Mouse (Mus musculus) forebrain, embryonic 16.5 days (tissue): Measurements from ENCODE around the gene Tbc1d10c. TPM values are rescaled to one million over a fixed set of nuclear protein-coding genes. Genes with fewer than 3 reads are reported as not detected.
A peak's percentile ranks its signal among the peaks of the same experiment; 100 is the strongest.

Source experiments
- ATAC-seq: fragments of 200-750 bp; cut with Nextera tagmentation; 2 replicates; pipeline ENCODE4 v1.8.0; 2017; ENCODE audit warnings: mild to moderate bottlenecking, moderate library complexity
- H3K27ac ChIP-seq: fragments of 300-500 bp; sonication (generic); 2 replicates; pipeline ENCODE4 v1.5.1; 2014; ENCODE audit warnings: low read length, control low read depth
- H3K27me3 ChIP-seq: fragments of 300-500 bp; sonication (generic); replicated peaks from 2 replicates; pipeline ENCODE4 v1.6.1; 2014; ENCODE audit warnings: low read length; ENCODE audit not compliant: control insufficient read depth, insufficient read depth
- H3K36me3 ChIP-seq: fragments of 300-500 bp; sonication (generic); 2 replicates; pipeline ENCODE4 v1.6.1; 2014; ENCODE audit not compliant: control insufficient read depth, insufficient read depth
- H3K4me1 ChIP-seq: fragments of 300-500 bp; sonication (generic); replicated peaks from 2 replicates; pipeline ENCODE4 v1.6.1; 2014; ENCODE audit warnings: low read length; ENCODE audit not compliant: control insufficient read depth, insufficient read depth
- H3K4me2 ChIP-seq: fragments of 300-500 bp; sonication (generic); 2 replicates; pipeline ENCODE4 v1.6.1; 2014; ENCODE audit warnings: mild to moderate bottlenecking, low read length, control low read depth
- H3K4me3 ChIP-seq: fragments of 300-500 bp; sonication (generic); replicated peaks from 2 replicates; pipeline ENCODE4 v1.5.1; 2014; ENCODE audit warnings: mild to moderate bottlenecking, low read length, control low read depth
- H3K9ac ChIP-seq: fragments of 300-500 bp; sonication (generic); replicated peaks from 2 replicates; pipeline ENCODE4 v1.6.1; 2014; ENCODE audit warnings: low read depth, low read length, control low read depth
- H3K9me3 ChIP-seq: fragments of 300-500 bp; sonication (generic); 2 replicates; pipeline ENCODE4 v1.6.1; 2016; ENCODE audit warnings: low read length; ENCODE audit not compliant: control insufficient read depth
- WGBS: fragments of 180-500 bp; shearing (Covaris S2); extraction: QIAGEN DNeasy Blood & Tissue Kit; methylation state at CpG from one replicate; pipeline ENCODE4 v1.1.7; 2014; 5-methylcytosine and 5-hydroxymethylcytosine counted together
- polyA plus RNA-seq: library from polyadenylated mRNA; unstranded; fragments of >200 nt; fragmentation: Nextera tagmentation; extraction: Ambion mirVana; gene quantifications from 2 replicates; pipeline ENCODE4 v1.2.1, GENCODE M21; 2015

Tbc1d10c gene
- polyA plus RNA-seq: 0.29 and 0.42 TPM in 2 replicates

DNA sequence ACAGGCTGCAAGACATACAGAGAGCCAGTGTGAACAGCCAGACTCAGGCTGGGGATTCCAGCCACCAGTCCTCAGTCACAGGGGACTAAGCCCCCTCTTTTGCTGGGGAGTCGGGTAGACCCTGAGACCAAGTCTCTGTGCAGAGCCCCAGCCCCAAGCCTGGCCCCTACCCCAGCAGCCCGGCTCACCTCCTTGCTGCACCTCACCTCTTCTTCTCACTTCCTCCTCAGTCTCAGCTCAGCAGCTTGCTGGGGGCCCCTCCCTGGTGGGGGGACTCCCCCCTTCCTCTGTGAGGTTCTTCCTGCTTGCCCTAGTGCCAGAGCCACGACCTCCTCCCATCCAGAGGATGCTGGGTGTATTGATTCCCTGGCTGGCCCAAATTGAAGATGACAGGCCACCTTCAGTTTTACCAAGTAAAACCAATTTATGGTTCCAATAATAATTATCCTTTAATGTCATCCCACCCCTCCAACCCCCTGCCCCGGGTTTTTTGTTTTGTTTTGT lies at the start of gene Tbc1d10c:
TSS of gene Tbc1d10c (minus strand) at position 454 of the 504 bp plus-strand sequence.
- Histone ChIP-seq H3K4me2 (peak within 1 kb of the TSS; percentile 97), H3K36me3 (peaks cover 10% of the 10 kb centered on the region), H3K9me3 (no peaks in the 10 kb centered on the region), H3K4me3 (peak within 1 kb of the TSS; percentile 67), H3K4me1 (peaks cover 23% of the 10 kb centered on the region), H3K27ac (peak within 1 kb of the TSS; percentile 84), H3K27me3 (no peaks in the 10 kb centered on the region), H3K9ac (peak within 1 kb of the TSS; percentile 91)
- 78% methylated on average over 4 of the region's 4 CpGs for WGBS
- no peak for ATAC-seq

DNA sequence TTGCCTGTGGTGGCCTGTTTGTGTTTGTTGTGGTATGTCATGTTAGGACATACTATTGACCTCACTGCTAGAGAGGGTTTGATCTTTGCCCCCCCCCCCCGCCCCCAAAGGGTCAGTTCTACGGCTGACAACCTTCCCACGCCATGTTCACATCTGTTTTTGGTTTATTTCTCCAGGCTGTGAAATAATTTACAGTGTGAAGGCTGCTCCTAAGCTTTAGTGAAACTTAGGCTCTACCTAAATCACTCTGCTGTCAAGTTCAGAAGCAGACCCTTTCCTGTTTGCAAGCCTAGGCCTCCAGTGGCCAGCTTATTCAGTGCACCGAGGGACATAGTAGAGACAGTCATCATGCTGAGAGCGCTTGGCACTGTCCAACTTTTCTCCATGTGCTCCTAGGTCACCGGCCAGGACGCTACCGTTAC lies 49.2 kb upstream of the Tbc1d10c start:
- H3K4me3 ChIP-seq: no peak overlapping the region
- no peak overlapping the region for H3K4me2 ChIP-seq
- no peaks in the 10 kb centered on the region for H3K27me3 ChIP-seq
- no peak for ATAC-seq
- no peaks in the 10 kb centered on the region for H3K36me3 ChIP-seq
- H3K9ac ChIP-seq: no peak overlapping the region
- no peaks in the 10 kb centered on the region for H3K4me1 ChIP-seq
- no peaks in the 10 kb centered on the region for H3K9me3 ChIP-seq
- WGBS: 78% methylated on average over 8 of the region's 8 CpGs
- no peak overlapping the region for H3K27ac ChIP-seq

DNA sequence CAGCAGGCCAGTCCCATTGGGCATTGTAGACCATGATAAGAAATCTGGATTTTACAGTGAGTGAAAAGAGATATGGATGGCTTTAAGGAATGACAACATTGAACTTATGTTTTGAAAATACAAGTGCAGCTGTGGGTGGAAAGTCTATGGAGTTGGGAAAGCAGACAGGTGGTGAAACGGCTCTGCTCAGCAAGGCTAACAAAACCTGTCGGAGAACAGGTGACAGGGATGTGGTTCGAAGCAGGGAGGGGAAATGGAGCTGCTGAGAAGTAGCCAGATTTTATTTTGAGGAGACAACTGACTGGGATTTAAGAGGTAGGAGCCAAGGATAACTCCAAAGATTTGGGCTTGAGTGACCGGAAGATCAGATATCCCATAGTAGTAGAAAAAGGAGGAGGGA lies 43.5 kb upstream of the Tbc1d10c start:
- Histone ChIP-seq H3K4me2 (no peak overlapping the region), H3K4me1 (peaks cover 11% of the 10 kb centered on the region), H3K27me3 (peaks cover 3% of the 10 kb centered on the region), H3K27ac (no peak overlapping the region), H3K4me3 (no peak overlapping the region), H3K9ac (no peak overlapping the region), H3K9me3 (no peaks in the 10 kb centered on the region), H3K36me3 (no peaks in the 10 kb centered on the region)
- ATAC-seq: no peak
- WGBS: 74% methylated on average over 4 of the region's 4 CpGs

DNA sequence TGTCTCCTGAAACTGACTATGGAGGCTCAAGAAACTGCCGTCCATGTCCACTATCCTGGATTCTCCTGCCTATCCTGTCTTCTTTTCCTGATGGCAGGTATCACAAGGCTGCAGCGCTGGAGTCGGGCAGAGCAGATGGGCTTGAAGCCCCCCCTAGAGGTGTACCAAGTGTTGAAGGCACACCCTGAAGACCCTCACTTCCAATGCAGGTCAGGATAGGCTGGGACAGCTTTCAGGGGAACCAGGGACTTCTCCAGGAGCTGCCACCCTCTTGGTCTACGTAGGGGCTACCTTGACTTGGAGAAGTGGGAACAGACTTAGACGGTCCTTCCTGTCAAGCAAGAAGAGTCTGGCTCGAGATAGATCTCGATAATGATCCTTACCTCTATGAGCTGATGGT lies 41.6 kb upstream of the Tbc1d10c start:
- H3K4me3 ChIP-seq: no peak overlapping the region; the same call in 1 of the 2 replicates
- H3K27ac ChIP-seq: no peak overlapping the region
- no peak overlapping the region for H3K9ac ChIP-seq
- no peaks in the 10 kb centered on the region for H3K9me3 ChIP-seq
- no peak for ATAC-seq
- H3K36me3 ChIP-seq: no peaks in the 10 kb centered on the region
- peaks cover 11% of the 10 kb centered on the region for H3K4me1 ChIP-seq
- H3K4me2 ChIP-seq: peak overlapping the region; percentile 68; the same call in 1 of the 2 replicates
- 78% methylated on average over 7 of the region's 7 CpGs for WGBS
- peaks cover 10% of the 10 kb centered on the region for H3K27me3 ChIP-seq

DNA sequence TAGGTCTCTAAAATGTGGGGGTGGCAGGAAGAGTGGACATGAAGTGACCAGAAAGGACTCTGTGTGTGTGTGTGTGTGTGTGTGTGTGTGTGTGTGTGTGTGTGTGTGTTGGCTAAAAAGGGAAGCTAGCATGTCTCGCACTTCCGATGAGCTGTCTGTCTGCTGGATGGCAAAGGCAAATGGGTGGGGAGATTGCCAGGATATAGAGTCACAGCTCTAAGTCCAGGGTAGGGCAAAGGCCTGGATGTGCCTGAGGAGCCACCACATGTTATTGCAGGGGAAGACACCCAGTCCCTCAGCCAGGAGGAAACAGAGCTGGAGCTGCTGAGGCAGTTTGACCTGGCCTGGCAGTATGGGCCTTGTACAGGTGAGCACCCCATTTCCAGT lies 41.1 kb upstream of the Tbc1d10c start:
- no peaks in the 10 kb centered on the region for H3K9me3 ChIP-seq
- peaks cover 10% of the 10 kb centered on the region for H3K27me3 ChIP-seq
- no peaks in the 10 kb centered on the region for H3K36me3 ChIP-seq
- peak; percentile 21; the same call in 1 of the 2 replicates for ATAC-seq
- peaks cover 11% of the 10 kb centered on the region for H3K4me1 ChIP-seq
- peak overlapping the region; percentile 67 for H3K4me3 ChIP-seq
- H3K27ac ChIP-seq: peak overlapping the region; percentile 57
- WGBS: 21% methylated on average over 2 of the region's 2 CpGs
- peak overlapping the region; percentile 74 for H3K9ac ChIP-seq
- peak overlapping the region; percentile 68 for H3K4me2 ChIP-seq

DNA sequence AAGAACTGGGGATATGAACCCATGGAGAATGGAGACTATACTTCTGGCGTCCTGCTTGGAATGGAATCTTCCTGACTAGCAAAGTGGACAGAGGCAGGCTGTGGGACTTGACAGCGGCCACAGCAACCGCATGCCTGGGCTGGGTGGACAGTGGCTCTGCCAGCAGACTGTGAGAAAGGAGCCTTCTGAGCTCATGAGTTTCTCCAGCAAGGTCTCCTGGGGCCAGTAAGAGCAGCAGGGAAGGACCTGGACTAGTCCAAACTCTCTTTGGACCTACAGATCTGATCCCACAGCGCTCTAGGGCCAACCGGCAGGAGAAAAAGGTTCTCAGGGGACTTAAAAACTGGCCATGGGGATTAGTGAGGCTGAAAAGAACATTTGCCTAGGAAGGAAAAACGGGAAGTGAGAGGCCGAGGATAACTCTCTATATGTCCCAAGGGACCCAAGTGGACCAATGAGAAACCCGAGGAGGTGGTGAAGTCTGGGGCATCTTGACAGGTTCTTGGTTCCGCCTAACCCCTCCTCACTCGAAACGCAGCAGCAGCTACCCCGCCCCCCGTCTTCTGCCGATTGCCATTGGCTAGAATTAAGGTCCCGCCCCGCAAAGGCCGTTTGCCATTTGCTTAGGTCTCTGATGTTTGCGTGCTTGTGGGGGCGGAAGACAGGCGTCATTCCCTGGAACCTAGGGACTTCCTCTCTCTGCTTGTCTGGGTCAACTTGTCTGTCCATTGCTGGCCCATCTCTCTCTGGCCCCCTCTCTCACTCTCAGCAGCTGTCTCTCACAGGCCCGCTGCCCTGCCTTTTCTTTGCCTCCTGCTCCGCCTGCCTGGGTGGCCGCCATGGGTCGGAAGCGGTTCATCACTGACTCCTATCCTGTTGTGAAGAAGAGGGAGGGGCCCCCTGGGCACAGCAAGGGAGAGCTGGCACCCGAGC lies 40.4 kb upstream of the Tbc1d10c start, which contains the start of gene Pold4:
TSS of gene Pold4 (plus strand) at position 647 of the 933 bp plus-strand sequence.
- Histone ChIP-seq H3K4me2 (peak within 1 kb of the TSS; percentile 68), H3K36me3 (no peaks in the 10 kb centered on the region), H3K4me3 (peak within 1 kb of the TSS; percentile 67), H3K4me1 (peaks cover 11% of the 10 kb centered on the region), H3K27me3 (peaks cover 10% of the 10 kb centered on the region), H3K9me3 (no peaks in the 10 kb centered on the region), H3K9ac (peak within 1 kb of the TSS; percentile 74), H3K27ac (peak within 1 kb of the TSS; percentile 57)
- ATAC-seq: peak; percentile 95
- WGBS: 12% methylated on average over 26 of the region's 26 CpGs

DNA sequence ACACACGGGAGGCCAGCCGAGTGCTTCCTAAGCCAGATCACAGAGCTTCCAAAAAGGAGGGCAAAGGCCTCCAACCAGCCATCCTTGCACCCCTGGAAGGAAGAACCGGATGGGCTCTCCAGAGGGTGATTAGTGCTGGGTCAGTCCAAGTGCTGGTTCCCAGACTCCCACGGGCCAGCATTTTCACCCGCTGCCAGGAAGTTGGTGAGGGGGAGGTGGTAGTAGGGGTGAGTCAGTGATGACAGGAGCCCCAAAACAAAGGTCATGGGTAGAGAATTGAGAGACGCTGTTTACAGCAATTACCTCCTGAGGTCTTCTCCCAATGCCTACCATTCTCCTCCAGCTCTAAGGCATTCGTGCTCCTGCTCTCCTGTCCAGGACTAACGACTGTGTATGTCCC lies 39.3 kb upstream of the Tbc1d10c start:
- Histone ChIP-seq H3K27me3 (peaks cover 10% of the 10 kb centered on the region), H3K4me1 (peaks cover 11% of the 10 kb centered on the region), H3K4me2 (no peak overlapping the region), H3K4me3 (no peak overlapping the region), H3K27ac (no peak overlapping the region), H3K36me3 (no peaks in the 10 kb centered on the region), H3K9me3 (no peaks in the 10 kb centered on the region), H3K9ac (no peak overlapping the region)
- no peak for ATAC-seq
- WGBS: 80% methylated on average over 8 of the region's 8 CpGs

DNA sequence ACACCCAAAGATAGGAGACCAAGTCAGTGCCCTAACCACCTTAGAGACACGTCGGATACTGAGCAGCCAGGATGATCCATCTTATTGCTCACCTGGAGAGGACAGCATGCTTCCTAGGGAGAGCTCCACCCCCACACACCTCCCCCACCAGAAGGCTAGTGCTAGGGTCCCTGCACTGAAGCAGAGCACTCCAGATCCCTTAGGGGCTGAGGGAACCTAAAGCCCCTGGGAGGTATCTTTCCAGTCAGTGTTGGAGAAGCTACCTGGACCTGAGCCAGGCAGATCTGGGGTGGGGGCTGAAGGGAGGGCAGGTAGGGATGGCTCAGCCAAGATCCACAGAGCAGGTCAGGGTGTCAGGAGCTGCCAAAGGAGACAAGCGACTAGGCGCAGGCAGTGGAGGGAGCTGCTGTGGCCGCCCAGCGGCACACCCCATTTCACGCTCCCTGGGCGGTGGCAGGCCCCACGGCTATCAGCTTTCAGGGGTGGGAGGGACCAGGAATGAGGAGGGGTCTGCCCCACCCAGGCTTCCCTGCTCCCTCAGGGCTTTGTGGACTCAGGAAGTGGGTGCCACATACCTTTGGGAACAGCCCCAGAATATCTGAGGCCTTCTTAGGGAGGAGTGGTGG lies 38.5 kb upstream of the Tbc1d10c start:
- Histone ChIP-seq H3K27me3 (peaks cover 10% of the 10 kb centered on the region), H3K4me2 (no peak overlapping the region), H3K36me3 (no peaks in the 10 kb centered on the region), H3K9ac (no peak overlapping the region), H3K27ac (no peak overlapping the region), H3K9me3 (no peaks in the 10 kb centered on the region), H3K4me3 (no peak overlapping the region), H3K4me1 (peaks cover 11% of the 10 kb centered on the region)
- 50% methylated on average over 9 of the region's 9 CpGs for WGBS
- no peak for ATAC-seq

DNA sequence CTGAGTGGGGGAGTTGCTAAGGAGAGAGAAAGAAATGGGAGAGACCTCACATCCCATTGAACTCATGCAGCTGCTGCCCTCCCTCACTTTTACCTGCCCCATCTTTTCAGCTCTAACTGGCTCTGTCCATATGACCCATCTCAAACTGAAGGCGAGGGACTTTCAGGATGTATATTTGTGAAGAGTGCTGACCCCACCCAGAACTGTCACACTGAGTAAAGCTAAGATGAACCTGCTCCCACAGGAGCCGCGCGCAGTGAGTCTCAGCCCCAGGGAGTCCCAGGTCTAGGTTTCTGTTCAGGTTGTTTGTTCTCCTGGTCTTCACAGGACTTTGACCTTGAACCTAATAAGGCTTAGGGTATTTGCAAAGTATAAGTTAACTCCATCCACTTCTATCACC lies 37.8 kb upstream of the Tbc1d10c start:
- no peak overlapping the region for H3K4me3 ChIP-seq
- no peak overlapping the region for H3K4me2 ChIP-seq
- peaks cover 11% of the 10 kb centered on the region for H3K4me1 ChIP-seq
- H3K27me3 ChIP-seq: peaks cover 10% of the 10 kb centered on the region
- no peak for ATAC-seq
- 73% methylated on average over 4 of the region's 4 CpGs for WGBS
- H3K9ac ChIP-seq: no peak overlapping the region
- no peak overlapping the region for H3K27ac ChIP-seq
- H3K9me3 ChIP-seq: no peaks in the 10 kb centered on the region
- H3K36me3 ChIP-seq: no peaks in the 10 kb centered on the region
